Mouse (Mus musculus) adipocyte (in vitro differentiated cells): ENCODE data around the gene Phf5a.
"Not testable (repeated sequence)": the region's sequence is repeated elsewhere in the genome, so short reads cannot be mapped to it uniquely, and the experiment has no call there.

Experiments used
- DNase-seq: peaks from one replicate; pipeline ENCODE4 v3.0.0-alpha.2; 2016; ENCODE audit warnings: low spot score

Phf5a gene

DNA sequence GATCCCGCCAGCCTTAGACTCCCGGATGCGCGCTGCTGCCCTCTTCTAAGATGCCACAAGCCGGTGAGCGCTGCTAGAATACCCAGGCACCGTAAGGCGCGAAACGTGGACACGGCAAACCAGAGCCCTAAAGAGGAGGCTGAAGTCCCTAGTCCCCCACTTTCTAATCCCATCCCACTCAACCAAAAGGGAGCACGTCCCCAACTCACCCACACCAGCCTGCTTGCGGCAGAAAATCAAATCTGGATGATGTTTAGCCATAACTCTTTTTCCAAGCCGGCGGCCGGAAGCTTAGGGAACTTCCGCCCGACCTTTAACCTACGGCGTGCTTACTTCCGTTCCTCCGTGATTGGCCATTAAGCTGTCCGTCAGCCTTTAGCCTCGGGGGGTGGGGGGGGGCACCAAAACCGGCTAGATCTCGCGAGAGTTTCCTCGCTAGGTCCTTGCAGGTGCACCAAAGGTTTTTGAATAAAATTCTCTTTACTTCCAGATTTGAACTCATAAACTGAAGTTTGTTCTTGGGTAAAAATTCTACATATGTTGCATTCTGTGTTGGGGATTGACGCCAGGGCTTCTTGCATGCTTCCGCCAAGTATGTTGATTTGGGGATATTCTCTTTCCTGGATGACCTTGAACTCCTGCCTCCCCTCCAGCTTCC lies at the start of gene Phf5a:
Phf5a (minus strand) TSS at position 308 of the 658 bp plus-strand sequence.
- DNase-seq: peak; percentile 96

DNA sequence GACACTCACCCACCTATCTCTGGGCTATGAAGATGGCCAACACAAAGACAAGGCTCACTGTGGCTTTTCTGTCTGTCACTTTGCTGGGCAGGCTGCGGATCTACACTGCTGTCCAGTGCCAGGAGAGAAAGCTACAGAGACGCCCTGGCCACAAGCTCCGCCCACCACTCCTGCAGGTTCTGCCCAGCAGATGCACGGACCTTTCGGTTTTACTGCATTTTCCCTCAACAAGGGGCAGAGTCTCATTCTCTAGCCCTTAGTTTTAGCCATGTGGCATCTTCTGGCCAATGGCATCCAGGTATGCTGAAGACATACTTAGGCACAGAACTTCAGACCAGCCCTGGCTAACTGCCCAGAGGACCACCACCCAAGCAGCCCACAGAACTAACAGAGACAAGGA lies 49.5 kb upstream of the Phf5a start:
- DNase-seq: no peak

DNA sequence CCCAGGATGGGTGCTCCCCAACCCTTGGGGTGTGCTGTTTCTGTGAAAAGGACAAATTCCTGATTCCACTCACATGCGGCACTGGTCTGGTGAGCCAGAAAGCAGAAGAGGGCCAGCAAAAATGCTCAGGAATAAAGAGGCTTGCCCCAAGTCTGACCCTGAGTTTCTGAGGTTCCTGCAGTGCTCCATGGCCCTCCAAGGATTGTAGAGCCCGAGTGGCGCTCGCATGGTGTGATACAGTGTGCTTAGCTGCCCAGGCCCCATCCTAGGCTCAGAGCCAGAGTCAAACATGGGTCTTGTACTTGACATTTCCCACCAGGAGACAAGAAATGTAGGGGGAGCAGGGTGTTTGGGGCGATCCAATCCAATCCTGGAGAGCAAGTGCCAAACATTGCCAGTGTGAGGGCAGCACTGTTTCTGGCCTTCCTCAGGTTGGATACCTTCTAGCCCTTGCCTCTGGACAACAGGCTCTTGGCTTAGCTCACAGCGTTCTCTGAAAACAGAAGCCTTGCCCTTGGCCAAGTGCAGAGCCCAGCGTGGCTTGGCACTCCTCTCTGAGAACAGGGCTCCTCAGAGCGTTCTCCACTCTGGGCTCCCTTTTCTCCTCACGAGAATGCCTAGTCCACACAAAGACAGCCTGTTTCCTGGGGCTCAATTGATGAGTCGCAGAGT lies 49.0 kb upstream of the Phf5a start:
- peak; percentile 29 for DNase-seq

DNA sequence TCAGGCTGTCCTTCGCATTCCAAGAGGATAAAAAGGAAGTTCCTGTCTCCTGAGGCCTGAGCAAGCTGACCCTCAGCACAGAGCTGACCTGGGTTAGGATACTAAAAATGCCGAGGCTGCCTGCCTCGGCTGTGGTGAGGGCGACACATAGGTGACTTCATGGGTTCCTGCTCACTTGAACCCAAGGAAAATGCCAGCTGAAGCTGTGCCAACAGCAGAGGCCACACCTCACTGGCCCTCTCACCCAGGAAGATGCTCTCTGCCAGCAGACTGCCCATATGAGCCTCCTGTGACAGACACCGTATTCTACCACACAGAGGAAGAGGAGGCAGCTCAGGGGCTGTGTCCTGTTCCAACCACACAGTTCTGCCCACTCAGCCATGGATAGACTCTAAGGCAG lies 47.4 kb upstream of the Phf5a start:
- peak; percentile 24 for DNase-seq

DNA sequence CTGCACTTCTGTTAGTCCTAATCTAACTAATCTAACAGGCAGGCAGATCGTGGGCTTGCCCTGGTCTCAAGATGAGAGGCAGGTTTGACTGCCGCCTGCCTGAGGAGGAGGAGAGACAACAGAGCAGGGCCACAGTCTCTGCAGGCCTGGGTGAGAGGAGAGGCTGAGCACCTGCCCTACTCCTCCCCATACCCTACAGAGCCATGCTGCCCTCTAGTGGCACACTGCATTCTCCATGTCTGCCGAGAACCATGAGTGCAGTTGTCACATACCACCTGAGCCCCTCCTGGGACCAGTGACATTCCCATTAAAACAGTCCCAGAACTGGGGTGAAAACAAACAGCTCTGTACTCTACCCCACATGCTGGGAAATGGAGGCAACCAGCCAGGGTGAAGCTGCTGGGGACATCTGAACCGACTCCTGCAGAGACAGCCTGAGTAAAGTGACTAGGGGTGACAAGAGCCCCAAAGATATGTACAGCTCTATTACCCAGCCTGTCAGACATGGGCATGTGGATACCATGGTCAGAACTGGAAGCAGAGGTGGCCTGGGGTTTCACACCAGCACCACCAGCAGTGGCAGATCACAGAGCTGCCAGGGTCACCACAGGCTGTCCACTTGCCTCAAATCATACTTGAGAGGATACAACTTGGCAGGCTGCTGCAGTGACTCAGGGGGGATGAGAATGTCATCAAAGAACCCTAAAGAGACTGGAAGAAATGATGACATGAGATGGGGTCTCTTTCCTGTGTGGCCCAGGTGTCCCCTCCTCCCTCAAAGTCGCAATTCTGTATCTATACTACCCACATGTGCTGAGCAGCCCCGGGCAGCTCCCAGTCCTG lies 46.1 kb upstream of the Phf5a start:
- peak; percentile 72 for DNase-seq

DNA sequence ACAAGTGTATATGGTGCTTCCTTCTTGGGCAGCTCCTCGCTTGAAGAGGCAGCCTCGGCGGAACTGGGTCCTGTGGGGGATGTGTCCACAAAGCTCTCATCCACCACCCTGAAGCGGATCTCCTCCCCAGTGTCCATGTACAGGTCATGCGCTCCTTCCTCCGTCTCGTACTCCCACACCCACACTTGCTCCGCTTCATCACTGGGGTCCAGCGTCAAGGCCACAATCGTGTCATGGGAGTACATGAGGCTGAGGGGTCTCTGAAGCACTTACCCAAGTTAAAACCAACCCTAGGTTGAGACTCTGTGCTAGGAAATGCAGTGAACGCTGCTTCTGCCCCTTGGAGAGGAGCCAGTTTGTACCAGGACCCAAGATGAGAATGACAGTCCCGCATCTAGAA lies 45.5 kb upstream of the Phf5a start:
- DNase-seq: no peak

DNA sequence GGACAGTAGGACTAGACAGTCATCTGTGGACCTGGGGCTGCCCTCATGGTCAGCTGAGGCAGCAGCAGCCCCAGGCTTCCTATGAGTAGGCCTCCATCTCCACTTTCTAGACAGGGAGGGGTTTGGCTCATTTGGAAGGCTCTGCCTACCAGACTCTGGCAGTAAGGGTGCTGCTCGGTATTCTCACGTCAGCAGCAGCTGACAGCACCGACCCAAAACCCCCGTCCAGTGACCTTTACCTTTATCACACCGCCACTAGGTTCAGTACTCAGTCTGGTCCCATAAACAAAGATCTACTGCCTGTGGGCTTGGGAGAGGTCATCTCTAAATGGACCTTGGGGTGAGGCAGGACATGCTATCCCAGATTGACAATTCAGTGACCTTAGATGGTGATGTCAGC lies 44.0 kb upstream of the Phf5a start:
- no peak for DNase-seq

DNA sequence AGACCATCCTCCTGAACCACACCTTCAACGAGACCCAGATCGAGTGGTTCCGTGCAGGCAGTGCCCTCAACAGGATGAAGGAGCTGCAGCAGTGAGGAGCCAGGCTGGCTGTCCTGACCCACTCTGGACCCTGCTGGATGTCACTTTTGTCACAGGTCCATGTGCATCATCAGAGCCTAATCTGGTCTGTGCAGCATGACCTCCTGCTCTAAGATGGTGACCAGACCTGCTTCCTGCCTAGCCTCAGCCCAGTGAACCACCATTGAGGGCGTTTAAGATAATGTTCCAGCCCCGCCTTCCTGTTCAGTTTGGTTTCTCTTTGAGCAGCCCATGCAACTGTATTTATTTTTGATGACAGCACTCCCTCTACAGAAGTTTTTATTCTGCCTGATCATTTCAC lies 43.0 kb upstream of the Phf5a start:
- no peak for DNase-seq

DNA sequence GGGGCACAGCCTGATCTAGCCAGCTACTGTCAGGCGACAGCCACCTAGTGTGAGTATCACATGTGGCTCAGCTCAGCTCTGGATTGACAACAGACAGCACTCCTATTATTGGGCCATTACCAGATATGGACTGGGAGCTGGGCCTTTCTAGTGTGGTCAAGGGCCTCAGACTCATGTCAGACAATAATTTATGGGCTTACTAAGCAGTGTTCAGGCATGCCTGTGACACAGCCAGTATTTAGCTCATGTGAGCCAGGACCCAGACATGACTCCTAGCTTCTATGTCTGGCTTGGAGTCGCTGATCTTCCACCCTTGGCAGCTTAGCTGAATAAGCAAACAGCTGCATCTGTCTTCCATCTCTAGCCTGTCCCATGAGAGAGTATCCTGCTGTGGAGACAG lies 40.8 kb upstream of the Phf5a start:
- peak; percentile 70 for DNase-seq

DNA sequence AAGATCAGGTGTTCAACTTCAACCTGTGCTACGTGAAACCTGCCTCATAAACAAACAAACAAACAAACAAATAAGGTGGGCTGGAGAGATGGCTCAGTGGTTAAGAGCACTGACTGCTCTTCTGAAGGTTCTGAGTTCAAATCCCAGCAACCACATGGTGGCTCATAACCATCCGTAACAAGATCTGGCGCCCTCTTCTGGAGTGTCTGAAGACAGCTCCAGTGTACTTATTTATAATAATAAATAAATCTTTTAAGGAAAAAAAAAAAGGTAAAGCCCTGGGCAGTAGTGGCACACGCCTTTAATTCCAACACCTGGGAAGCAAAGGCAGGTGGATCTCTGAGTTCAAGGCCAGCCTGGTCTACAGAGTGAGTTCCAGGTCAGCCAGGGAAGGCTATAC lies 37.1 kb upstream of the Phf5a start:
- not testable (repeated sequence) for DNase-seq

DNA sequence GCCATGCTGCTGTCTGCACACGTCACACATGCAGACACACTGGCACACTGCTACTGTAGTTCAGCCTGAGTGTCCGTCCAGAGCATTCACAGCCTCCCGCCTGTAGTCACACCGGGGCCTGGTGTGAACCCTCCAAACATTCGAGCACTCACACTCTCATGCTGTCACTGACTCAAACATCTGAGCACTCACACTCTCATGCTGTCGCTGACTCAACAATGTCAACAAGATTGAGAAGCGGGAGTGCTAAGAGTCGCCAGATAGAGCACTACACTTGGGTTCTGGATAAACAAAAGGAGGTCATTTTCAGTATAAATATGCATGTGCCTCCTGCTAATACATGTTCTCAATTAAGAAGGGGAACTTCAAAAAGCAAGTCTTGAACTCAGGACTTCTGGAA lies 36.2 kb upstream of the Phf5a start:
- no peak for DNase-seq

DNA sequence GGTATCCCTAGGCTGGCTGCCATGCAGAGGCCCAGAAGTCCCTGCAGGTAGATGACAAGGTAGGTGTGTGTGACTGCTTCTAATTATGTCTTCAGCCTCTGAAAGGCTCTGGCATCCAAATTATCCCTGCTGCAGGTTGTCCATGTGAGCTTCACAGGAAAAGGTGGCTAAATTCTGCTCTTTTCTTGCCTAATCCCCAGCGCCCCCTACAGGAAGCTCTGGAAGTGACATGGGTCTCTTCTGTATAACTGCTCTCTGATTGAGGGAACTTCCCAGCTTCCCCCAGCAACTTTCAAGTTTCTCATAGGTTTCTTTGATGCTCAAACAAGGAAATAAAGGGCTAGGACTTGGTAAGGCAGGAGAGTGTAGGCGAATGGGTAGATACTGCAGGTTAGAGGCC lies 33.2 kb upstream of the Phf5a start:
- DNase-seq: peak; percentile 69

DNA sequence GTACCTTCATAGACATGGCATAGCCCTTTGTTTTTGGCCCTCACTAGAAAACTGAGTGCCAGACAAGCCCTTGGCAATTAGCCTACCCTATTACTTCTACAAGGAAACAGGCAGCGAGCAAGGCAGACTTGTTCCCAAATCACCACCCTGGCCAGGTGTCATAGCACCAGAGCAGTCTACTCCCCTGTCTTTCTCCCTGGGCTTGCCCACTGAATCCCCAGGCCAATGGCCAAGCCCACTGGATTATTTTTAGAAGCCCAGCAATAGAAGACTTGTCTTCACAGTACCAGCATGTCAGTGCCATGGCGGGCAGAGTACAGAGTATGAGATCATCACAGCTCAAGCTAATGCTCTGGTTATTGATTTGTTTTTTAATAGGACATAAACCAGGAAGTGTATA lies 27.0 kb upstream of the Phf5a start:
- no peak for DNase-seq

DNA sequence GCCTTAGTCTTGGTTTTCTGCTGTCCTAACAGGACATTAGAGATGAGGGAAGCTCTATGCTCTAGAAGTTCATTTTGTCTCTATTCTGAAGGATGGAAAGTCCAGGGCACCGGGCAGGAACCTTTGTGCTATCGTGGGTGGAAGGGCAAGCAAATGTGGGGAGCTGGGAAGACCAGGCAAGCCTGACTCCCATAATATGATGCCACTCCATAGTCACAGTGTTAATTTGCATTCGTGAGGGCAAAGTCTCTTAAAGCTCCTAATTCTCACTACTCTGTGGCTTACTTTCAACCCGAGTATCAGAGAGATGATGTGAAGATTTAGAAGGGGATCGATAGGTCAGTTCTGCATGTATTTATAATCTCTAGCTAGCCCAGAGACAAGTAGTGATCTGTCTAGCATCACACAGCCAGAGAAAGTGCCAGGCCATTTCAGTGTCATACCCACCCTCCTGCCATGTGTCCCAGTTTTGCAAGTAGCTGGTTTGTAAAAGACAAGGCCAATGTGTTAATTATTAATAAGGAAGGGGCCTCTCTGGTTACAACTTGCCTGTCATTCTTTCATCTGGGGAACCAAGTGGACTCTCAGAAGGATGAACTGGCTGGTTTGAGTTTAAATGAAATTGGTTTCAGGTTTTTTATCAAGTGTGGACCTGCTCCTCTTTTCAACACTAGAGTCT lies 26.0 kb upstream of the Phf5a start:
- DNase-seq: no peak

DNA sequence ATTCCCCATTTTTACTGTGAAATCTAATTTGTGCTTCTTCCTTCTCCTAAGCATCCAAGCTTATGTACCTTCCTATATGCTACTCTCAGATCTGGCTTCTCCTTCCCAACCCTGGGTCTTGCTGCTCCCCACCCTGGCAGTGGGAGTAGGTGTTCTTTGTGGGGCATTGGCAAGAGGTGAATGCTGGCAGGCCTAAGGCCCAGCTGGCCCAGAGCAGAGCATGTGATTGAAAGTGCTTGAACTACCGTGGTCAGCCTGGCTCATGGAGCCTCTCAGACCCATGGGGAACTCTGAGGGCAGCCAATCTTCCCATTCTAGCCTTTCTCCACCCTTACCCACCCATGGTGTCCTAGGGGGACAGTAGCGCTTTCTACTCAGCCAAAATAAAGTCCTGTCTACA lies 24.7 kb upstream of the Phf5a start:
- DNase-seq: no peak

DNA sequence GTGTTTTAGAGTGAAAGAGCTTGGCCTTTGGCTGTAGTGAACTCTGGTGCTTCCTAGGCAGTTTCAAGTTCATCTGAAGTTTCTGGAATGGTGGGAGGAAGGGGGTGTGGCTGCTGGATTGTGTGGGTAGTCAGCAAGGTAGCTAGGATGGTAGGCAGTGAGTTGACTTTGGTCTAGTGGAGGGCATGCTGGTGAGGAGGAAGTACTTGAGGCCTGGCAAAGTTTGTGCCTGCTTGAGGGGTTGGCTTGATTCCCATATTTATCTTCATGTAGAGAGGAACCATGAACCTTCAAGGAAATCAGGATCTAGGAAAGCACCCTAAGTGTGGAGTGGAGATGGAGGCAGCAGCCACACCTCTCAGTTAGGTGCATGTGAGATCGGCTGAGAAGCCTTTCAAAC lies 22.3 kb upstream of the Phf5a start:
- DNase-seq: no peak

DNA sequence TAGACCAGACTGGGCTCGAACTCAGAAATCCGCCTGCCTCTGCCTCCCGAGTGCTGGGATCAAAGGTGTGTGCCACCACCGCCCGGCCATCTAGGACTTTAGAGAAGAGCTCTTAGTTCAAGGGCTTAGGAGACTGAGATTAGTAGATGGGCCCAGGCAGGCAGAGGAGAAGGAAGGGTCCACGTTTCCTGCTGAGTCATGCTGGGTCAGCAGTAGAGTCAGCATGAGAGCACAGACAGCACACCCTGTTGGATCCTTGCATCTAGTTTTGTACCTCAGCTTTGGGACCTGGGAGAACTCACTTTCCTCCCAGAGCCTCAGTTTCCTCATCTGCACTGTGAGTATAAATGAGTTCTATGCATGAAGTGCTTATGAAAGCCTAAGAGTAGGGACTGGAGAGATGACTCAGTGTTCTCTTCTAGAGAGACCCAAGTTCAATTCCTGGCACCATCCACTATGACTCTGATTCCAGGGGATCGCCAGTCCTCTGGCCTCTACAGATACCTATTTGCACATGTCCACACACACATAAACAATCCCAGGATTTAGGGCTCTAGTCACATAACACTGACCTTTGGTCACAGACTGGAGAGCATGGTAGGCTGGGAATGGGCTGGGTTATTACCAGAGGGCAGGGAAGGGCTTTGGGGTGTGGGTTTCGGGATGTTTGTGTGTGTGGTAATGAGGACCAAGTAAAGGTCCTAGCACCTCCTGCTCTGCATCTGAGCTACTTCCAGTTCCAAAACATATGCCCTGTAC lies 20.3 kb upstream of the Phf5a start:
- DNase-seq: no peak

DNA sequence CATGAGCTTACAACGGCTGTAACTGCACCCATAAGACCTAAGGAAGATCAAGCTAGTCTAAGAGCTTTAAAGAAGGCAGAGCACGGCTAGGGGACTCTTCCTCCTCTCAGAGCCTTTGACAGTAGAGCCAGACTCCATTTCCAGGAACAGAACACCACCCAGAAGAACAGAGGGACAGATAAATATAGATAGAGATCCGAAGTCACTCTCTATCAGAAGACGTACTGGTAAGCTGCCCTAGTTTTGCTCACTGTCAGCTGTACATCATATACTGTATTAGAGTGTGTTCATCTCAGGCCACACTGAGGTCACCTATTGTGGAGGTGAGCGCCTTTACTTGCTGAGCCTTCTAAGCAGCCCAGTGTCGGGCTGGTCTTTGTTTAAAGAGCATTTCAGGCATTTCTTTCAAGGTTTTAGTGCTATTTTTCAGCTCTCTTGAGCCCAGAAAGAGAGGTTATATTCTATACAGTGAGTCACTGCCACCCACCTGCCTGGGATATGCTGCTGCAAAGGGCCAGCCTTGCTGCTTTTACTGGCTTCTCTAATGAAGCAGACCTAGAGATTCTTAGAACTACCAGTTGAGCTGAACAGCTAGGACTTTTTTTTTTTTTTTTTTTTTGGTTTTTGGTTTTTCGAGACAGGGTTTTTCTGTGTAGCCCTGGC lies 19.6 kb upstream of the Phf5a start:
- no peak for DNase-seq

DNA sequence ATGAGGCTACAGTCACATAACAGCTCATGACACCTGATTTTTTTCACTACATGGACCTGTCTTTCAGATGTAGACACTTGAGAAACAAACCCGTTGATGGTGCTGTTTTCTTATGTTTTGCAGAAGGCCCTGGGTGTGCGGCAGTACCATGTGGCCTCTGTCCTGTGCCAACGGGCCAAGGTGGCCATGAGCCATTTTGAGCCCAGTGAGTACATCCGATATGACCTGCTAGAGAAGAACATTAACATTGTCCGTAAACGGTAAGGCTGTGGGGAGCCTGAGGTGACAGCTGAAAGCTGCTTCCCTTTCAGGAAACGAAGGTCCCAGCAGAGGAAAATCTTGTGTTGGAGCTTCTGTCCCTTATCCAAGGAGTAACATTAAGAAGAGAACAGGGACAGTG lies 17.5 kb upstream of the Phf5a start:
- DNase-seq: no peak

DNA sequence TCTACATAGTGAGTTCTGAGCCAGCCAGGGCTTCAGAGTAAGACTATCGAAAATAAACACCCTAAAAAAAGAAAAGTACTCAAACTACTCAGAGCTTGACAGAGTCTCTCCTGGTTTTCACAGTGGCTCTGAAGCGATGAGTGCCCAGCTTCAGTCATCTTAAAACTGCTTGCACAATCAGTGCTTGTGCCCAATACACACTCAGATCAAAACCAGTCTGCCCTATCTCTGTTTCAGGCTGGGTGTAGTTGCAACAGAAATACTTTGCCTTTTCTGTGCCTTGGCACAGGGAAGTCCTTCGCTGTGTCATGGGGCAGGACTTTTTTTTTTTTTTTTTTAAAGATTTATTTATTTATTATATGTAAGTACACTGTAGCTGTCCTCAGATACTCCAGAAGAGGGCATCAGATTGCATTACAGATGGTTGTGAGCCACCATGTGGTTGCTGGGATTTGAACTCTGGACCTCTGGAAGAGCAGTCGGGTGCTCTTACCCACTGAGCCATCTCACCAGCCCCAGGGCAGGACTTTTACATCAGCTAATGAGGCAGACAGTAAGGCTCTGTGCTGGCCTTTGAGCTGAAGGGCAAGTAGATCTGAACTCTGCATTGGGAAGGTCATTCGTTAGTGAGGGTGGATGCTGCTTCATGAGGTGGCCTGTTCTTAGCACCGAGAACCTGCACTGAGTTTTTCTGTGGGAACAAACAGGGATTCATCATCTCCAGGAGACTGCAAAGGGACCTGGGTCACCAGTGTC lies 15.3 kb upstream of the Phf5a start:
- peak; percentile 72 for DNase-seq
